Mouse (Mus musculus) right cerebral cortex, postnatal 10 days (tissue): ENCODE data around the gene Gm20388.

ENCODE experiments used
- DNase-seq, 2 experiments: peaks; one replicate each; pipeline ENCODE4 v3.0.0; 2021; ENCODE audit warnings: low spot score in 2 of 2

Gm20388 gene

GRCm38 (mm10) chr8:120290614-120291013, 380.0 kb downstream of the Gm20388 start:
- DNase-seq, result peak; percentile 28 to 30

- no peak for DNase-seq
Measured at GRCm38 (mm10) chr8:120291650-120292049, 381.0 kb downstream of the Gm20388 start.

- DNase-seq, result peak; percentile 88 to 90
Measured at GRCm38 (mm10) chr8:120292316-120293107, 381.9 kb downstream of the Gm20388 start.

- no peak for DNase-seq
Measured at GRCm38 (mm10) chr8:120293421-120294357, 383.0 kb downstream of the Gm20388 start.

GRCm38 (mm10) chr8:120294982-120295870, 384.6 kb downstream of the Gm20388 start:
- DNase-seq, result no peak

GRCm38 (mm10) chr8:120297000-120297399, 386.4 kb downstream of the Gm20388 start:
- no peak for DNase-seq

GRCm38 (mm10) chr8:120298601-120299532, 388.2 kb downstream of the Gm20388 start:
- DNase-seq, result no peak

GRCm38 (mm10) chr8:120300601-120301141, 390.0 kb downstream of the Gm20388 start:
- peak; percentile 73 to 76 for DNase-seq

- no peak for DNase-seq
Measured at GRCm38 (mm10) chr8:120302941-120303675, 392.5 kb downstream of the Gm20388 start.

GRCm38 (mm10) chr8:120304097-120304496, 393.5 kb downstream of the Gm20388 start:
- no peak for DNase-seq

- DNase-seq, result no peak
Measured at GRCm38 (mm10) chr8:120305800-120306385, 395.3 kb downstream of the Gm20388 start.

GRCm38 (mm10) chr8:120307103-120307502, 396.5 kb downstream of the Gm20388 start:
- no peak for DNase-seq

GRCm38 (mm10) chr8:120307528-120307927, 396.9 kb downstream of the Gm20388 start:
- no peak for DNase-seq

GRCm38 (mm10) chr8:120308131-120308530, 397.5 kb downstream of the Gm20388 start:
- DNase-seq, result no peak

GRCm38 (mm10) chr8:120308553-120308952, 397.9 kb downstream of the Gm20388 start:
- no peak for DNase-seq

GRCm38 (mm10) chr8:120309326-120309725, 398.7 kb downstream of the Gm20388 start:
- DNase-seq, result peak; percentile 79 to 87

GRCm38 (mm10) chr8:120310063-120310462, 399.4 kb downstream of the Gm20388 start:
- DNase-seq, result no peak

GRCm38 (mm10) chr8:120312452-120312851, 401.8 kb downstream of the Gm20388 start:
- no peak for DNase-seq

- DNase-seq, result no peak
Measured at GRCm38 (mm10) chr8:120313674-120314073, 403.0 kb downstream of the Gm20388 start.
